Mouse (Mus musculus) lung, embryonic 15.5 days (tissue): Measurements from ENCODE around the gene Luc7l. TPM values are rescaled to one million over a fixed set of nuclear protein-coding genes. Genes with fewer than 3 reads are reported as not detected.

Experiments
- polyA plus RNA-seq: library from polyadenylated mRNA; unstranded; fragments of >200 nt; fragmentation: Nextera tagmentation; extraction: Ambion mirVana; gene quantifications from 2 replicates; pipeline ENCODE4 v1.2.1, GENCODE M21; 2015

Gene Luc7l
- polyA plus RNA-seq, 1 experiment from 2014 or later: 88.3 TPM

Other genes starting within 250 kb of the Luc7l start
- gene Rab11fip3, start 183.3 kb upstream of the Luc7l start, polyA plus RNA-seq: 12.3 and 13.5 TPM in 2 replicates
- 32.3 and 34.0 TPM in 2 replicates for gene Decr2, start 162.6 kb upstream of the Luc7l start, polyA plus RNA-seq
- 85.0 and 92.3 TPM in 2 replicates for gene Nme4, start 157.3 kb upstream of the Luc7l start, polyA plus RNA-seq
- gene Tmem8, start 139.6 kb upstream of the Luc7l start, polyA plus RNA-seq: 1.9 and 2.7 TPM in 2 replicates
- gene Mrpl28, start 129.4 kb upstream of the Luc7l start, polyA plus RNA-seq: 209 and 210 TPM in 2 replicates
- 16.5 and 18.9 TPM in 2 replicates for gene Axin1, start 114.2 kb upstream of the Luc7l start, polyA plus RNA-seq
- 0.39 and 0.78 TPM in 2 replicates for gene Pdia2, start 53.8 kb upstream of the Luc7l start, polyA plus RNA-seq
- gene Rgs11, start 49.9 kb upstream of the Luc7l start, polyA plus RNA-seq: 11.7 and 12.8 TPM in 2 replicates
- gene Arhgdig, start 45.1 kb upstream of the Luc7l start, polyA plus RNA-seq: 13.1 and 13.3 TPM in 2 replicates
- gene Fam234a, start 8.7 kb upstream of the Luc7l start, polyA plus RNA-seq: 44.4 and 44.7 TPM in 2 replicates
- 1.8 and 2.0 TPM in 2 replicates for gene Neurl1b, start 161.9 kb downstream of the Luc7l start, polyA plus RNA-seq